Mouse (Mus musculus) layer of hippocampus, postnatal 25 days (tissue): ENCODE data around the gene Asap2. TPM values are rescaled to one million over a fixed set of nuclear protein-coding genes. Genes with fewer than 3 reads are reported as not detected.

ENCODE experiments used
- DNase-seq, 2 experiments: peaks; one replicate each; pipeline ENCODE4 v3.0.0; 2022; ENCODE audit warnings: mixed read lengths in 2 of 2, low spot score in 1 of 2; ENCODE audit errors: extremely low spot score in 1 of 2
- total RNA-seq, 2 experiments: library from RNA; stranded (reverse); gene quantifications; 2 replicates each; pipeline ENCODE4 v1.2.3; 2021

Gene Asap2
- total RNA-seq, 2 experiments from 2014 or later, result 39.1 to 42.4 TPM

- no peak for DNase-seq
These were observed 308.6 kb downstream of the Asap2 start for GRCm38 (mm10) chr12:21298856-21299255.

DNA sequence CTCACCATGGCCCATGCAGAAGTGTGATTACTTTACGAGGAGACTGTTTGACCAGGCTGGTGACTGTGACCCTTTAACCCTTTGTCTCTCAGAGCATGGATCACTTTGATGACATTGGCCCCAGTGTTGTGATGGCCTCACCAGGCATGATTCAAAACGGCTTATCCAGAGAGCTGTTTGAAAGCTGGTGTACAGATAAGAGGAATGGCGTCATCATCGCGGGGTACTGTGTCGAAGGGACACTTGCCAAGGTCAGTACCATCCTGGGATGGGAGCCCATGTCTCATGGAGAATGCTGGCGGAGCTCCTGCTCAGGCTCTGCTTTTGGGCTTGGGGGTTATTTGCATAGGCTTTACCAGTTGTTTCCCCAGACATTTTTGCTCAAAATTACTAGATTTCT, 311.1 kb downstream of the Asap2 start:
- DNase-seq, result no peak

- DNase-seq, result no peak
These were observed 311.7 kb downstream of the Asap2 start for GRCm38 (mm10) chr12:21301932-21302331.

DNA sequence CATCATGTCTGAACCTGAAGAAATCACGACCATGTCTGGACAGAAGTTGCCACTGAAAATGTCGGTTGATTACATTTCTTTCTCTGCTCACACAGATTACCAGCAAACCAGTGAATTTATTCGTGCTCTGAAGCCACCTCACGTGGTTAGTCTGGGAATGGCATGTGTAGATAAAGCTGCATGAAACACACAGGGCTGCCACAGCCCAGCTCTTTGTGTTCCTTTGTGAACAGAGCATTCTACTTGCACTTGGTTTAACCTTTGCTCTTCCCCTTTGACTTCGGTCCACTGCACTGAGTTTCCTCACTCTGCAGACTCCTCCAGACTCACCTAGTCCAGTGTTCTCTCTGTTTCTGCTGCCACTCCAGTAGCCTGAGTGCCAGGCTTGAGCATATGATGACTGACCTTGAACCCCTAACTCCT, 312.1 kb downstream of the Asap2 start:
- no peak for DNase-seq

- DNase-seq, result no peak
These were observed 315.5 kb downstream of the Asap2 start for GRCm38 (mm10) chr12:21305741-21306140.

DNA sequence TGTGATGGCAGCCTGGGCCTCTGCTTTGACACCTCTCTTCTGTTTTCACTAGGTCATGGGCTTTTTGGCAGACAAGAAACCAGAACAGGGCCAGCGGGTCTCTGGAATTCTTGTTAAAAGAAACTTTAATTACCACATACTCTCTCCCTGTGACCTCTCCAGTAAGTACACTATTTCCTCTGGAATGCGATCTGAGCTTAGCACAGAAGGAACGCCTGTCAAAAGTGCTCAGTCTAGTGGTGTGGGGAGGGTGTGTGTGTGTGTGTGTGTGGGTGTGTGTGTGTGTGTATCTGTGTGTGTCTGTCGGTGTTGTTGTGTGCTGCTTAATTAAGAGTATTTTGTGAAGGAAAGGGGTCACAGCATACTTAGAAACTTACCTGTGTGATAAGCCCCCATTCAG, 316.5 kb downstream of the Asap2 start:
- DNase-seq, result no peak

DNA sequence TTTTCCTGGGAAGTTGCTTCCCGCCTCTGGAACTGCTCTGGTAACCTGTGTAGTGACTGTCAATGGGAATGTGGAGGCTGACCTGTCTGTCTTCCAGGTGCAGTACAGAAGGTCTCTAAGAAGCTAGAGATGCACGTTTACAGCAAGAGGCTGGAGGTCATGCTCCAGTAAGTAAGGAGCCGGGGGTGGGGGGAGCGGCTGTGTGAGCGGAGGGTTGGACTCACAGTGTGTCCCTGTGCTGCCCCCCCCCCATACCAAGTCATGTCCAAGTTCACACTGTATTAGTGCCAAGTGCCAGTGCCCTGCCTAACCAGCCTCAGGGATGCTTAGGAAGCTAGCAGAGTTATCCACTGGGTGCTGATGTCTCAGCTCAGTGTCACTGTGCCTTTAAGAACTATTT, 321.9 kb downstream of the Asap2 start:
- DNase-seq, result no peak

DNA sequence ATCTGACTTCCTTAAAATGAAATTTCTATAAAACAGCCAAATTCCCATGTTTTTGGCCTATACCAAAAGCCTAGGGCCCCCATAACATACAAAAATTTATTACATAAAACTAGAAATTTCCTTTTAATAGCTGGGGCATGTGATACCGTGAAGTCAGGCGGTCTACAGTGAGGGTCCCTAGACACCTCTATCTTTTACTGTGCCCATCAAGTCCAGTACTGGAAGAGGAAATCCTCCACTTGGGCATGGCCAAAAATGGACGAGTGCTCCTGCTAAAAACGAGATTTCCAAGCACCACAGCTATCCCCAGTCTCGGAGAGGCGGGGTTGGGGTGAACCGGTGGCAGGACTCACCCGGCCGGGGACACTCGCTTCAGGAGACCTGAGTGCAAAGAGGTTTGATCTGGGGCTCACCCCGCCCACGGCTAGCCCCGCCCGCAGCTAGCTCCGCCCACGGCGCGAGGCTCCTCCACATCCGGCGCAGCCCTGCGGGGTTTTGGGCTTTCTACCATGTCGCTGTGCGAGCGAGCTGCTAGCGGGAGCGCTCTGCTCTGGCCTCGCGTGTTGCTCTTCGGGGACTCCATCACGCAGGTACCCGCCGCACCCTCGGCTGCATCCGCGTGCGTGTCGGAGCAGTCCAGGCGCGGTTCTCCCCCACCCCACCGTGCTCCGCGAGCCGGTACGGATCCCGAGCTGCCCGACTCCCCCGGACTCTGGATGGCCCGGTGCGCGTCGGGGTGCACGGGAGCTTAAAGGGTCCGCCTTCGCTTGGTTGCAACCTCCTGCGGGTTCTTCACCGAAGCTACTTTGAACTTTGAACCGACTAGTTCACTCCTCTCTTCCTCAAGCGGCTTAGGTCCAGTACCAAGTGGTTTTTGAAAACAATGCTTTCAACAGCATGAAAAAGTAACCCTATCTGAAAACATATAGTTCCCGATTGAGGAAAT, 325.9 kb downstream of the Asap2 start, which contains the start of gene Iah1:
TSS of gene Iah1 (plus strand) at position 467 of the 946 bp plus-strand sequence.
- DNase-seq, result peak; percentile 69 to 70

- peak in 1 of 2 experiments; percentile 39 for DNase-seq
These were observed 326.6 kb downstream of the Asap2 start for GRCm38 (mm10) chr12:21316869-21317265.

DNA sequence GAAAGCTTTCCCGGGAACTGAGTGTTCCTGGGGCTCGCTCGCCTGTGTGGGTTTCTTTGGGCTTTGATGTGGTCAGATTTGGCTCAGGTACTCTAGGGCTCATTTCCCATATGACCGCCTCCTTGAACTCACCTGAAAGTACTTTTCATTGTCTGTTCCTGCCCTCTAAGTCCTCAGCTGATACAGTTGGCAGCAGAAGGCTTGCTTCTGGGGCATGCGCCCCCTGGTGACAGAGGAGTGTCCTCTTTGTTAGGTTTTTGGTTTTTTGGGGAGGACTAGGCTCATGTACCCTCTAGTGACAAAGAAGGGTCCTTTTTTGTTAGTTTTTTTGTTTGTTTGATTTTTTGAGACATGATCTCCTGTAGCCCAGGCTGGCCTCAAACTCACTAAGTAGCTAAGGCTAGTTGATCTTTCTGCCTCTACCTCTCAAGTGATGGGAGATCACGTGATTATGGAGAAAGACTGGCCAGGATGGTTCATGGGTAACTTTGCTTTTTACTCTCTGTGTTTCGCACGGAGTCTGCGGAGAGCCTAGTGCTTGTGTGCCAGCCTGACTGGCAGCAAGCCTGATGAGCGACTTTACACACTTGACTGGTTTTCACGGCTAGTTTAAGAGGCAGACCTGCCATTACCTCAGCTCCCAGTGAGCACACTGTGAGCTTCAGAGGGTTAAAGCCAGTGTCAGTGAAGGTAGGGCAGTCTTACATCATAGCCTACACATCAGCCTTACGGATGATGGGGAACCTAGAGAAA, 328.1 kb downstream of the Asap2 start:
- DNase-seq, result peak in 1 of 2 experiments; percentile 67
